Mouse (Mus musculus) spleen, postnatal 4 days (tissue): ENCODE data around the gene P2ry12.

Experiments used
- DNase-seq, 2 experiments: peaks; one replicate each; pipeline ENCODE4 v3.0.0; 2022; ENCODE audit warnings: low spot score in 2 of 2

Gene P2ry12

GRCm38 (mm10) chr3:59234878-59235277 is 27.8 kb downstream of the P2ry12 start:
- DNase-seq: no peak

DNA sequence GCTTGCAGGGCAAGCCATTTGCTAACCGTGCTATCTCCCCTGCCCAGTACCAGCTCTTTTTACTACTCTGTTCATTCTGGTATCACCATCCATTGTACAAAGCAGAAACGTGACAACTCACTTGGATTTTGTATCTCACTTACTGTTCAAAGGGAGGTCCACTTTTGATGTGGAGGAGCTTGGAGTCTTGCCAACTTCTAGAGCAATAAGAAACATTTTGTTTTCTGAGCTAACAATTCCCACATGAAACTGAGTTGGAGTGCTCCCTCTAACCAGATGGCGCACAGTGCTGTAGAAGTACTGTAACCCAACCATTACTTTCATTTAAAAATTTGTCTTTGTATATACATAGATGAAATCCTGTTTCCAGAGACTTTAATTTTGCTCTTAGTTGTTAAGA is 31.8 kb downstream of the P2ry12 start:
- no peak for DNase-seq

GRCm38 (mm10) chr3:59228730-59229551 is 33.7 kb downstream of the P2ry12 start:
- DNase-seq: no peak

- no peak for DNase-seq
Observed at GRCm38 (mm10) chr3:59227696-59228095, 35.0 kb downstream of the P2ry12 start.

DNA sequence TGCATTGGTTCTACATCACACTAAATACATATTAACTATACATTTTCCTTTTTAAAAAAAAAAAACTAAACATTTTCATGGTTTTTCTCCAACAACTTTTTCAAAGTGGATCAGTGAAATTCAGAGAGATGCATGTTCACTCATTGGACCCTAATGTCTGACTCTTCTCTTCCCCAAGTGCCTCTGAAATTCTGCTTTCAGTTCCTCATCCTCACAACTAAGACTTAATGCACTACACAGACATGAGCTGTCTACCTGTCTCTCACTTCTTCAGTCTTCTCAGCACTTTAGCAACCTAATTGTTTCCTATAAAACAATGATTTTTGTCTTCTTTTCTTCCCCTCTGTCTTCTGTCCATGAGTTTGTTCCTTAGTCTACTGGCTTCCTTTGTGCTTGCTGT is 37.3 kb downstream of the P2ry12 start:
- no peak for DNase-seq

DNA sequence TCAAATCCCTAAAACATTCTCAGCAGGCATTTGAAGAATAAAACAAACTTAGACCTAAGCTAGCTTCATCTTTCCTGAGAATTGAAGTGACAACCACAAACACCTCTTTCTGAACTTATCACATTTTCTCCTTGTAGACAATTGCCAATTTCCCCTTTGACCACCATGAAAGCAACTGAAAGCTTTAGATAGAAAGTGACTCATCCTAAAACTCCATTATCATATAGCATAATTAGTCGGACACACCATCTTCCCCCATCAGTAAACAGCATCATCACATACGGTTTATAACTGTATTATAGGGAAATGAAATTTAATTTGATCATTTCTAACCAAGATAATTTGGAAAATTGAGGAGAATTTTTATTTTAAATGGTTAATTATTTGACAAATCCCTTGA is 40.4 kb downstream of the P2ry12 start:
- no peak for DNase-seq

DNA sequence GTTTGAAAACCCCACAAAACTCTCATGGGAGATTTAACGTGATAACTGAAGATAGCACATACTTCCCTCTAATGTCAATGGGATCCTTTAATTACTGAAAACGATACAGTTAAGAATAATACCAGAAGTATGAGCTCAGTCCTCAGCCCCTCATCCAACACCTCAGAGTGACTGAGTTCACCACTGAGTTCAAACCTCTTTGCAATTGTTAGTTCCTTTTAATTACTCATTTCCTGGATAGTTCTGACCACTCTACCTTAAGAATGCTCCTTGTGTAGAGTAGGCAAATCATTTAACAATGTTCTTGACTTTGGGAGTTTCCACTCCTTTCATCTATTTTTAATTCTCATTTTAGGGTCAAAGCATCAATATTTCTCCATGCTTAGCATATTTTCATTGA is 43.3 kb downstream of the P2ry12 start:
- DNase-seq: no peak

DNA sequence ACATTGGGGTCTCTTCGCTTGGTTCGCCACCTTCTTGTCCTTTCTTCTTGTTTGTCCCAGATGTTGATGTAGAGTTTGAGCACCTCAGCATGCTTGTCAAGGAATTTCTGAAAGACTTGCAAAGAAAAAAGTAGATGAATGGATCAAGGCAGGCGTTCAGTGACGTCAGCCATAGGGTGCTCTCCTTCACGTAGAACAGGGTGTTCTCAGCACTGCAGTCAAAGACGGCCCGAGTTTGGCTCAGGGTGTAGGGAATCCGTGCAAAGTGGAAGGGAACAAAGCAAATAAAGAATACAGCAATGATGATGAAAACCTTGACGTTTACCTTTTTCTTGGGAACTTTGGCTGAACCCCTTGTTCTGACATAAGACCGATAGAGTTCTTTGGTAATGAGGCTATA is 45.5 kb downstream of the P2ry12 start:
- DNase-seq: no peak

- DNase-seq: no peak
Observed at GRCm38 (mm10) chr3:59212404-59212803, 50.3 kb downstream of the P2ry12 start.

GRCm38 (mm10) chr3:59211784-59212183 is 50.9 kb downstream of the P2ry12 start:
- DNase-seq: no peak

- DNase-seq: no peak
Observed at GRCm38 (mm10) chr3:59210727-59211126, 51.9 kb downstream of the P2ry12 start, which contains the start of gene P2ry13. Gene P2ry13 (minus strand): TSS chr3:59210882.

DNA sequence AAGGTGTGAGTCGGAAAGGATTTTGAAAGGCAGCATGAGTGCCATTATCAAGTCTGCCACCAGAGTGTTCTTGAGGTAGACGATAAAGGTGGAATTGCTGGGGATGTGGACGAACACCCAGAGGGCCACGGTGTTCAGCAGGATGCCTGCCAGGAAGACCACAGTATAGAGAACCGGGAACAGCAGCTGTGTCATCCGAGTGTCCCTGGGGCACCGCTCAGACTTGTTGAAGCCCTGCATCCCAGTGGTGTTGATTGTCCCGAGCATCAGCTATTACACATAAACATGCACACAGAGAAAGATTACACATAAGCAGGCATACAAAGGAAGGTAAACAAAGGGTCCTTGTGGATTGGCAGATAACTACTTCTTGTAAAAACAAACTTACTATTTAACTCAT is 52.6 kb downstream of the P2ry12 start:
- DNase-seq: peak in 1 of 2 experiments; percentile 52

- no peak for DNase-seq
Observed at GRCm38 (mm10) chr3:59208650-59209548, 53.8 kb downstream of the P2ry12 start.

- no peak for DNase-seq
Observed at GRCm38 (mm10) chr3:59205941-59206340, 56.7 kb downstream of the P2ry12 start.

- DNase-seq: peak in 1 of 2 experiments; percentile 48
Observed at GRCm38 (mm10) chr3:59204719-59205503, 57.8 kb downstream of the P2ry12 start.

DNA sequence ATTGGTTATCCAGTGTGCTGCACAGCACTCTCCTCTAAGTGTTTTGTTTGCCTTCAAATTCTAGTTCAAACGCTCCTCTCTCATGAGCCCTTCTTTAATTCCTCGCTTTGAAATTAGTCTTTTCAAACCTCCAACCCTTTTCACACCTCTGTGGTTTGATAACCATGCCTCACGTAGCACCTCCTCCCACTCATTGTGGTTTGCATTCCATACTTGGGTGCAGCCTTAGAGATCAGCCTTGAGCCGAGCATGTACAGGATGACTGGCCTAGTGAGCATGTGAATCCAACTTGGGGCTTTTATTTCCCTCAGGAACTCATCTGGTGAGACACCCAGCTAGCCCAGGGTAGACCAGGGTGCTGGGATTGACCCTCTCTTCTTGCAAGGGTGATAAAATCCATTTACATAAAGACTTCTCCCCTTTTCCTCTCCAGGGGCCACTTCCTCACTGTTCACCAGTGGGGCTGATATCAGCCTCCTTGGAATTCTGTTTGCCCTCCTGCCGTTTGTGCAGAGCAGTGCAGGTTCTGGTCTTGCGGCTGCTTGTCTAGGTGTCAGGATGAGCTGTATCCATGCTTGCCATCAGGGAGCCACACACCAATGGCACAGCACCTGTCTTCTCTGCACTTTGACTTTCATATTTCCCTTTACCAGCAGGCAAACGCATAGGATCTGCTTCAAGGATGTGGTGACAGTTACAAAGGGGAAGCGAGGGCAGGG is 58.7 kb downstream of the P2ry12 start:
- DNase-seq: no peak

DNA sequence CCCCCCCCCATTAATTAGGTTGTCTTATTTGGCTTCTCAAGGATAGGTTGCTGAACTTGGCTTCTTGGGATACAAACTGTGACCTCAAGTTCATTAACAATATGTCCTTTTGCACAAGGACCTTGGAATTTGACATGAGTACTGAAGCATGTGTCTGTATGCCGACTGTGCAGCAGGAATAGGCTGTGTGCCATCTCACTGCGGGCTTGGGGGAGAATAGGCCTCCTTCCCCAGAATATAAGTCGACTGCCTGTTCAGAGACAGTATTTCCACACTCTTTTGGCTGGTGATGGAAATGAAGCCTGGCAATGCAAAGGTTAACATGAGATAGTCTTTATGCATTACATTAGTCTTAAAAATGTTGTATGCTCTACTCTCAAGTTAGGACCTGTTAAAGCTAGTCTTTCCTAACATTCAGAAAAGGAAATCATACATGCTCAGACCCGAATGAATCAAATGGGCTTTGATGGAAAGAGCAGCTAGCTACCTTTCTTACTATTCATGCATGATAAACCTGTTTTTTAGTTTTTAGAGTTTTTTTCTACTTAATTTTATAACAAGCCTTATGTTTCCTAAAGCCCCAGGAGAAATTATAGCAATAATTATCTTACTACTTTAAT is 65.2 kb downstream of the P2ry12 start:
- no peak for DNase-seq

DNA sequence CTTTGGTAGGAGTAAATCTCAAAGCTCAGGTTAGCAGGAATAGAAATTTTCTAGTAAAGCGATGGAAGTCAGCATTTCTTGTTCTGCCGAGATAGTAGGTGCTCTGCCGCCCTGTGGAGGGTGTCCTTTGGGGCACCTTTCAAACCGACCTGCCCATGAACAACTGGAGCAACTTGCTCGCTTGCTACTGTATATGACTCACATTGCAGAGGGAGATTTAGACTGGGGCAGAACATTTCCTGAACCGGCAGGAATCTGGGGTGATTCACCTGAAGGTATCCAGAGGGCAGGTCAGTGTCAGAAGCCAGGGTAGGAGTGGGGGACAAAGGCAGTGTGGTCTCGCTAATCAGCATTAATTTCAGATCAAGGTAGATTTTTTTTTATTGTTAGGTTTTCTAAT is 67.7 kb downstream of the P2ry12 start, which contains the start of gene Gpr87:
Gpr87 (minus strand) TSS at position 167 of the 400 bp plus-strand sequence.
- peak in 1 of 2 experiments; percentile 44 for DNase-seq

DNA sequence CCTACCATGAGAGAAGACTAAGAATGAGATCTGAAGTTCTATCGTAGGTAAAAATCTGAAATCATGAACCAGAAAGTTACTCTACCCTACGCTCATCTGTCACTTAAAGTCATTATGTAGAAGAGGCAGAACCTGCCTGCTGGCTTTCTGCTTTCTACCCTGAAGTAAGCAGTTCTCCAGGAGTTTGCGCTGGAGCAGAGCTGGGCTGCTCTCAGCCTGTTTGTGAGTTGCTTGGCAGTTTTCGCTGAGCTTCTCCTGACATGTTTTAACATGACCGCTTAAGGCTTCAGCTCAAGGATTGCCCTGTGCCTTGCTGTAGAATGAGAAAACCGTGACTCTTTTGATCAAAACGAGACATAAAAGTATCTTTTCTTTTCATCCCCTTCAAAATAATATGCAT is 68.6 kb downstream of the P2ry12 start:
- DNase-seq: peak in 1 of 2 experiments; percentile 47

DNA sequence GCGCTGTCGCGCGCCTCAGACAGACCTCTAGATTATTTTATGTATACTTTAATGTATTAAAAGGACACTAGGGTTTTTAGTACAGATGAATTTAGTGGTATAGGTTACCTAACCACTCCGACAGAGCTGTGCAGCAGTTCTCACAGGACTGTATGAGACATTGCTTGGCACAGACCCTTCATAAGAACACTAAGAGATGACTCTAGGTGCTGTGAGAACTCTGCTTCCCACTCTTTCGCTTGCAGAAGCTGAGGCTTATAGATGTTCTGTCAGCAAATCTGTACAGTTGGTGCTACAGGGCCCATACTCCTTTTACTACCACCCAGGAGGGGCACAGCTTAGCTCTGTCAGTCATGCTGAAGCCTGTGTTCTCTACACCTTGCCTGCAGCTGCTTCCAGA is 71.0 kb downstream of the P2ry12 start:
- DNase-seq: no peak

DNA sequence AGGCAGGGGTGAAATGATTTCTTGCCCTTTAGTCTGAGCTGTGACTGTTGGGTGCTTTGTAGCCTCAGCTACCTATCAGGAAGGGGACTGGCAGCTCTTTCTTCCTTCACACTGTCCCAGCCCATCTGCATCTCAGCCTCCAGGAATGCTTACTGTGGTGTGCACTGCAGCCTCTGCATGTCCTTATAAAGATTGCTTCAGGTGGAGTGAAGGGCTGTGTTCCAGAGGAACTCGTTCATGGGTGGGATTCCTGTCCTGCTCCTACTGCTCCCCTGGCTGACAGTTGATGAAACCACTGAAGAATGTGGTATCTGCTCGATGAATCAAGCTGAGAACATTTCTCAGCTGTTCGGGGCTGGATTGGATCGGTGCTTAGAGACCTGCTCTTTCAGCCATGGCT is 75.3 kb downstream of the P2ry12 start:
- DNase-seq: peak in 1 of 2 experiments; percentile 41
